Comparison of ENCODE assay signal across 9 mouse cellular contexts in the genomic region with DNA sequence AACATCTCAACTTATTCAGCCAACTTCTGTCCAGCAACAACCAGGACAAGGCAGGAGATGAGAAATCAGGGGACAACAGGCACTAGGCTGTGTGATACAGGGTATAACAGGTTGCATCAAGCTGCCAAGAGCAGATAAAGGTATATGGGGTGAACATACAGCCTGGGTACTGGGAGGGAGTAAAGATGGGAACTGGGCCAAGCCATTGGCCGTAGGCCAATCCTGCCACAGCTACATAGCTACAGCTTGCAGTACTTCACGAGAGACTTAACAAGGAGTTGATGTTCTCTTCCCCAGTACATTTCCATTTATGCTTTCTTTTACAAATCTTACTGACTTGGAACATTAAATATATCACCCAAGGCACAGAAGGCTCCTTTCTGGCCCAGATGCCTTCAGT.
DNase-seq lines count a peak whose midpoint lies in the region; ATAC-seq and TF ChIP-seq lines count a peak whose summit lies in the region.
"Had no signal": no experiment of that assay in that cellular context is flagged by ENCODE, and none has a peak within 500 bp of the region (broad histone marks: within the 10 kb centered on the region; RNA-seq: fewer than 3 reads in every experiment).

No protein-coding gene starts in this region.

- no peak overlapping the region for H3K27ac ChIP-seq in gastrocnemius, adult 2 months
- H3K27ac ChIP-seq: embryonic facial prominence, embryonic 12.5 days had no signal

- intact Hi-C loops in left cerebral cortex, postnatal 25 days (cut with DNase I) = no loop called here
- intact Hi-C loops in gastrocnemius, adult 2 months (cut with DNase I) = no loop called here

- ATAC-seq in cerebellum, adult (ENCODE audit: insufficient number of reproducible peaks, low FRiP score, low TSS enrichment) = no peak

- no peak for TF ChIP-seq CTCF in gastrocnemius, adult 2 months (IDR thresholded peaks at IDR 0.05)

- no peak overlapping the region for H3K4me3 ChIP-seq in gastrocnemius, adult 2 months
- H3K4me3 ChIP-seq: embryonic facial prominence, embryonic 12.5 days had no signal

- peak; percentile 19 to 50 for DNase-seq in cerebellum, postnatal 25 days
- DNase-seq in layer of hippocampus, adult 11-12 months (ENCODE audit: low spot score) = peak; percentile 40
- DNase-seq in layer of hippocampus, adult 9-10 months (ENCODE audit: low spot score) = no peak
- peak; percentile 67 for DNase-seq in brain, adult 2 months (ENCODE audit: low read depth, low spot score)
- DNase-seq in left cerebral cortex, postnatal 25 days (ENCODE audit: low spot score in 2 of 2) = peak; percentile 46 to 68
- no peak for DNase-seq in gastrocnemius, adult 2 months
- no peak for DNase-seq in gastrocnemius, adult 18-20 months (ENCODE audit: low spot score)

Comparison
In these comparisons a context has a peak if more than half of its experiments do, and no peak if none do; other contexts are left out.
1. DNase-seq: peak in cerebellum, postnatal 25 days (2 of 2), layer of hippocampus, adult 11-12 months (single experiment), brain, adult 2 months (single experiment) and left cerebral cortex, postnatal 25 days (2 of 2); none in layer of hippocampus, adult 9-10 months (single experiment), gastrocnemius, adult 2 months (single experiment) and gastrocnemius, adult 18-20 months (single experiment).